In genomic region chr6:4972808-4973207, GRCm38 (mm10) we compare ENCODE assay signal across 8 mouse cellular contexts.
DNase-seq lines count a peak whose midpoint lies in the region; ATAC-seq and TF ChIP-seq lines count a peak whose summit lies in the region.

No protein-coding gene starts in this region.

- H3K27ac ChIP-seq in hindbrain, embryonic 15.5 days (replicated peaks), result no peak overlapping the region
- no peak overlapping the region for H3K27ac ChIP-seq in hindbrain, embryonic 13.5 days
- H3K27ac ChIP-seq in forebrain, embryonic 16.5 days (ENCODE audit: low read length), result no peak overlapping the region
- peak overlapping the region; percentile 19; the same call in 1 of the 2 replicates for H3K27ac ChIP-seq in lung, embryonic 15.5 days

- POLR2A ChIA-PET in Patski (lab: Charles Lee), result no interaction called here

- no peak overlapping the region for H3K4me3 ChIP-seq in hindbrain, embryonic 15.5 days
- no peak overlapping the region for H3K4me3 ChIP-seq in hindbrain, embryonic 13.5 days
- no peak overlapping the region for H3K4me3 ChIP-seq in forebrain, embryonic 16.5 days (replicated peaks; ENCODE audit: low read length)
- H3K4me3 ChIP-seq in lung, embryonic 15.5 days, result no peak overlapping the region

- H3K9ac ChIP-seq in hindbrain, embryonic 15.5 days, result no peak overlapping the region
- no peak overlapping the region for H3K9ac ChIP-seq in hindbrain, embryonic 13.5 days
- H3K9ac ChIP-seq in forebrain, embryonic 16.5 days (replicated peaks; ENCODE audit: low read depth, low read length), result no peak overlapping the region
- no peak overlapping the region for H3K9ac ChIP-seq in lung, embryonic 15.5 days

- peaks cover 7% of the 10 kb centered on the region; the same call in 1 of the 2 replicates for H3K4me1 ChIP-seq in hindbrain, embryonic 15.5 days (replicated peaks)
- 0 out of 2 replicates have a peak, but pooled peaks cover 6% of the 10 kb centered on the region for H3K4me1 ChIP-seq in hindbrain, embryonic 13.5 days (replicated peaks)
- H3K4me1 ChIP-seq in forebrain, embryonic 16.5 days (replicated peaks; ENCODE audit: control insufficient read depth, insufficient read depth, low read length), result peaks cover 9% of the 10 kb centered on the region
- H3K4me1 ChIP-seq in lung, embryonic 15.5 days, result peaks cover 8% of the 10 kb centered on the region

- DNase-seq in Patski (ENCODE audit: low read depth, low spot score), result peak; percentile 24
- no peak for DNase-seq in thymus, postnatal 4 days
- no peak for DNase-seq in retina, embryonic 14.5 days (ENCODE audit: low spot score)
- no peak for DNase-seq in heart, postnatal 4 days

- H3K36me3 ChIP-seq in hindbrain, embryonic 15.5 days, result no peaks in the 10 kb centered on the region
- H3K36me3 ChIP-seq in hindbrain, embryonic 13.5 days, result no peaks in the 10 kb centered on the region
- H3K36me3 ChIP-seq in forebrain, embryonic 16.5 days (ENCODE audit: control insufficient read depth, insufficient read depth), result no peaks in the 10 kb centered on the region
- H3K36me3 ChIP-seq in lung, embryonic 15.5 days, result no peaks in the 10 kb centered on the region

- CTCF ChIA-PET in Patski (lab: Charles Lee), result no interaction called here

- no peak overlapping the region for H3K4me2 ChIP-seq in hindbrain, embryonic 15.5 days
- no peak overlapping the region for H3K4me2 ChIP-seq in hindbrain, embryonic 13.5 days
- no peak overlapping the region for H3K4me2 ChIP-seq in forebrain, embryonic 16.5 days (ENCODE audit: low read length)
- H3K4me2 ChIP-seq in lung, embryonic 15.5 days, result no peak overlapping the region

- H3K9me3 ChIP-seq in hindbrain, embryonic 15.5 days, result no peaks in the 10 kb centered on the region
- H3K9me3 ChIP-seq in hindbrain, embryonic 13.5 days, result no peaks in the 10 kb centered on the region
- H3K9me3 ChIP-seq in forebrain, embryonic 16.5 days (ENCODE audit: control insufficient read depth, low read length), result no peaks in the 10 kb centered on the region
- no peaks in the 10 kb centered on the region for H3K9me3 ChIP-seq in lung, embryonic 15.5 days

- TF ChIP-seq CTCF in Patski (IDR thresholded peaks at IDR 0.05), result no peak

- H3K27me3 ChIP-seq in hindbrain, embryonic 15.5 days, result no peaks in the 10 kb centered on the region
- no peaks in the 10 kb centered on the region for H3K27me3 ChIP-seq in hindbrain, embryonic 13.5 days
- no peaks in the 10 kb centered on the region for H3K27me3 ChIP-seq in Patski
- H3K27me3 ChIP-seq in forebrain, embryonic 16.5 days (replicated peaks; ENCODE audit: control insufficient read depth, insufficient read depth, low read length), result no peaks in the 10 kb centered on the region
- no peaks in the 10 kb centered on the region for H3K27me3 ChIP-seq in lung, embryonic 15.5 days

- in situ Hi-C loops in Patski (cut with MboI; ENCODE audit: low pct_unique_long_range_greater_than_20kb), result no loop called here

- WGBS in hindbrain, embryonic 15.5 days, result 54% methylated on average over 6 of the region's 6 CpGs
- 59% methylated on average over 6 of the region's 6 CpGs for WGBS in hindbrain, embryonic 13.5 days
- 23% methylated on average over 6 of the region's 6 CpGs for WGBS in forebrain, embryonic 16.5 days
- WGBS in lung, embryonic 15.5 days, result 28% methylated on average over 6 of the region's 6 CpGs

- ATAC-seq in hindbrain, embryonic 15.5 days (ENCODE audit: low FRiP score, low read depth), result peak; percentile 62; the same call in 1 of the 2 replicates
- ATAC-seq in hindbrain, embryonic 13.5 days (ENCODE audit: low FRiP score), result no peak
- ATAC-seq in Patski, result peak; percentile 60
- ATAC-seq in forebrain, embryonic 16.5 days, result peak; percentile 79
- no peak for ATAC-seq in lung, embryonic 15.5 days (ENCODE audit: borderline replicate concordance, extremely low read depth, low FRiP score, low TSS enrichment)

Comparison
In these comparisons a context has a peak if more than half of its experiments do, and no peak if none do; other contexts are left out.
1. ATAC-seq: peak in hindbrain, embryonic 15.5 days (single experiment), Patski (single experiment) and forebrain, embryonic 16.5 days (single experiment); none in hindbrain, embryonic 13.5 days (single experiment) and lung, embryonic 15.5 days (single experiment).